Mouse (Mus musculus): ENCODE results near the gene Olfr57. TPM values are rescaled to one million over a fixed set of nuclear protein-coding genes. Genes with fewer than 3 reads are reported as not detected.

Gene Olfr57
- polyA plus RNA-seq (2012; rRNA removed; ENCODE audit: low replicate concordance) = not detected in 2 replicates

GRCm38 (mm10) chr10:79028441-79028840 is at the start of gene Olfr57:
Gene Olfr57, plus strand, starts transcription at chr10:79028741.

GRCm38 (mm10) chr10:78980750-78981149 is 47.8 kb upstream of the Olfr57 start, which contains the start of gene Olfr1352:
Gene Olfr1352, plus strand, starts transcription at chr10:78981050.

GRCm38 (mm10) chr10:79012172-79012571 is 16.4 kb upstream of the Olfr57 start, which contains the start of gene Olfr1351:
Gene Olfr1351, plus strand, starts transcription at chr10:79012472.

Other genes with a start within 250 kb of the Olfr57 start
- gene Slc1a6, start 248.2 kb upstream of the Olfr57 start, polyA plus RNA-seq (2012; rRNA removed; ENCODE audit: low replicate concordance) = 0.29 and 1.5 TPM in 2 replicates
- not detected in 2 replicates for gene Olfr1356, start 176.6 kb upstream of the Olfr57 start, polyA plus RNA-seq (2012; rRNA removed; ENCODE audit: low replicate concordance)
- not detected in 2 replicates for gene Olfr1355, start 153.2 kb upstream of the Olfr57 start, polyA plus RNA-seq (2012; rRNA removed; ENCODE audit: low replicate concordance)
- gene Olfr1354, start 115.6 kb upstream of the Olfr57 start, polyA plus RNA-seq (2012; rRNA removed; ENCODE audit: low replicate concordance) = not detected in 2 replicates
- not detected in 2 replicates for gene Olfr8, start 78.1 kb upstream of the Olfr57 start, polyA plus RNA-seq (2012; rRNA removed; ENCODE audit: low replicate concordance)
- not detected in 2 replicates for gene Olfr1353, start 65.4 kb upstream of the Olfr57 start, polyA plus RNA-seq (2012; rRNA removed; ENCODE audit: low replicate concordance)
- not detected in 2 replicates for gene Olfr1352, start 47.7 kb upstream of the Olfr57 start, polyA plus RNA-seq (2012; rRNA removed; ENCODE audit: low replicate concordance)
- gene Olfr1351, start 16.3 kb upstream of the Olfr57 start, polyA plus RNA-seq (2012; rRNA removed; ENCODE audit: low replicate concordance) = not detected in 2 replicates
- 1.3 and 3.9 TPM in 2 replicates for gene 2610008E11Rik, start 68.9 kb downstream of the Olfr57 start, polyA plus RNA-seq (2012; rRNA removed; ENCODE audit: low replicate concordance)
- gene Vmn2r80, start 120.0 kb downstream of the Olfr57 start, polyA plus RNA-seq (2012; rRNA removed; ENCODE audit: low replicate concordance) = not detected in 2 replicates
- not detected in 2 replicates for gene Vmn2r81, start 219.0 kb downstream of the Olfr57 start, polyA plus RNA-seq (2012; rRNA removed; ENCODE audit: low replicate concordance)

Data from subcutaneous adipose tissue, adult 2 months (tissue).